Mouse (Mus musculus) midbrain, embryonic 11.5 days (tissue): Measurements from ENCODE around the gene Gtf3c2. TPM values are rescaled to one million over a fixed set of nuclear protein-coding genes. Genes with fewer than 3 reads are reported as not detected.

Source experiments
- ATAC-seq: fragments of 200-750 bp; cut with Nextera tagmentation; 2 replicates; pipeline ENCODE4 v1.8.0; 2017; ENCODE audit warnings: moderate TSS enrichment, moderate library complexity; ENCODE audit not compliant: low FRiP score
- DNase-seq: peaks from one replicate; pipeline ENCODE4 v3.0.0; 2015; ENCODE audit warnings: low spot score; ENCODE audit errors: missing footprints
- H3K27ac ChIP-seq: fragments of 300-500 bp; sonication (generic); 2 replicates; pipeline ENCODE4 v1.5.1; 2014; ENCODE audit warnings: low read depth, low read length
- H3K27me3 ChIP-seq: fragments of 300-500 bp; sonication (generic); 2 replicates; pipeline ENCODE4 v1.6.1; 2014; ENCODE audit warnings: mild to moderate bottlenecking, low read length, moderate library complexity, mixed read lengths; ENCODE audit not compliant: control insufficient read depth, insufficient read depth
- H3K36me3 ChIP-seq: fragments of 300-500 bp; sonication (generic); 2 replicates; pipeline ENCODE4 v1.6.1; 2014; ENCODE audit warnings: mild to moderate bottlenecking, low read length, moderate library complexity, mixed read lengths; ENCODE audit not compliant: control insufficient read depth, insufficient read depth
- H3K4me1 ChIP-seq: fragments of 300-500 bp; sonication (generic); 2 replicates; pipeline ENCODE4 v1.6.1; 2014; ENCODE audit warnings: low read length; ENCODE audit not compliant: control insufficient read depth, insufficient read depth
- H3K4me2 ChIP-seq: fragments of 300-500 bp; sonication (generic); 2 replicates; pipeline ENCODE4 v1.6.1; 2014; ENCODE audit warnings: mild to moderate bottlenecking, moderate library complexity
- H3K4me3 ChIP-seq: fragments of 300-500 bp; sonication (generic); 2 replicates; pipeline ENCODE4 v1.5.1; 2014; ENCODE audit warnings: low read depth, low read length
- H3K9ac ChIP-seq: fragments of 300-500 bp; sonication (generic); 2 replicates; pipeline ENCODE4 v1.6.1; 2014; ENCODE audit warnings: low read length
- H3K9me3 ChIP-seq: fragments of 300-500 bp; sonication (generic); 2 replicates; pipeline ENCODE4 v1.6.1; 2016; ENCODE audit warnings: low read length; ENCODE audit not compliant: control insufficient read depth
- WGBS: fragments of 180-500 bp; shearing (Covaris S2); extraction: QIAGEN DNeasy Blood & Tissue Kit; methylation state at CpG from one replicate; pipeline ENCODE4 v1.1.7; 2014; 5-methylcytosine and 5-hydroxymethylcytosine counted together
- polyA plus RNA-seq: library from polyadenylated mRNA; unstranded; fragments of >200 nt; fragmentation: Nextera tagmentation; extraction: Ambion mirVana; gene quantifications from 2 replicates; pipeline ENCODE4 v1.2.1, GENCODE M21; 2014

The Gtf3c2 gene
- polyA plus RNA-seq, 1 experiment from 2014 or later: 72.5 TPM

GRCm38 (mm10) chr5:31168630-31169029 lies 11.3 kb downstream of the Gtf3c2 start:
- Histone ChIP-seq H3K4me1 (no peaks in the 10 kb centered on the region), H3K27me3 (no peaks in the 10 kb centered on the region), H3K36me3 (peaks cover 57% of the 10 kb centered on the region), H3K27ac (no peak overlapping the region), H3K4me2 (no peak overlapping the region), H3K4me3 (no peak overlapping the region), H3K9me3 (no peaks in the 10 kb centered on the region), H3K9ac (no peak overlapping the region)
- no peak for DNase-seq
- no peak for ATAC-seq
- 95% methylated on average over 4 of the region's 4 CpGs for WGBS

GRCm38 (mm10) chr5:31164878-31165277 lies 15.1 kb downstream of the Gtf3c2 start:
- Histone ChIP-seq H3K36me3 (peaks cover 43% of the 10 kb centered on the region), H3K4me1 (no peaks in the 10 kb centered on the region), H3K27me3 (no peaks in the 10 kb centered on the region), H3K4me3 (no peak overlapping the region), H3K27ac (no peak overlapping the region), H3K9ac (no peak overlapping the region), H3K4me2 (no peak overlapping the region), H3K9me3 (no peaks in the 10 kb centered on the region)
- ATAC-seq: no peak
- 92% methylated on average over 1 of the region's 1 CpGs for WGBS
- DNase-seq: no peak

GRCm38 (mm10) chr5:31162462-31162861 lies 17.5 kb downstream of the Gtf3c2 start:
- Histone ChIP-seq H3K27me3 (no peaks in the 10 kb centered on the region), H3K27ac (no peak overlapping the region), H3K4me2 (no peak overlapping the region), H3K9me3 (no peaks in the 10 kb centered on the region), H3K4me3 (no peak overlapping the region), H3K4me1 (no peaks in the 10 kb centered on the region), H3K36me3 (peaks cover 36% of the 10 kb centered on the region), H3K9ac (no peak overlapping the region)
- ATAC-seq (no peak), DNase-seq (no peak)

GRCm38 (mm10) chr5:31154152-31154553 lies 25.8 kb downstream of the Gtf3c2 start, which contains the start of gene Mpv17:
TSS of gene Mpv17 (minus strand) at chr5:31154251.
- Histone ChIP-seq H3K27me3 (no peaks in the 10 kb centered on the region), H3K4me3 (peak within 1 kb of the TSS; percentile 58), H3K4me1 (peaks cover 4% of the 10 kb centered on the region), H3K27ac (no peak within 1 kb of the TSS), H3K9ac (peak within 1 kb of the TSS; percentile 69), H3K4me2 (peak within 1 kb of the TSS; percentile 86), H3K9me3 (no peaks in the 10 kb centered on the region), H3K36me3 (peaks cover 19% of the 10 kb centered on the region)
- WGBS: under 1% methylated on average over 19 of the region's 19 CpGs
- peak; percentile 95 for DNase-seq
- ATAC-seq: peak; percentile 95

GRCm38 (mm10) chr5:31153516-31154151 lies 26.3 kb downstream of the Gtf3c2 start:
- H3K9ac ChIP-seq: peak overlapping the region; percentile 69
- H3K27ac ChIP-seq: no peak overlapping the region
- H3K9me3 ChIP-seq: no peaks in the 10 kb centered on the region
- H3K4me1 ChIP-seq: peaks cover 4% of the 10 kb centered on the region
- H3K27me3 ChIP-seq: no peaks in the 10 kb centered on the region
- H3K4me2 ChIP-seq: peak overlapping the region; percentile 86
- H3K4me3 ChIP-seq: peak overlapping the region; percentile 58
- peaks cover 16% of the 10 kb centered on the region for H3K36me3 ChIP-seq
- ATAC-seq (0 out of 2 replicates have a peak, but pooled peaks have one; percentile 1), DNase-seq (peak; percentile 95)
- 43% methylated on average over 6 of the region's 6 CpGs for WGBS

- Histone ChIP-seq H3K4me2 (no peak overlapping the region), H3K36me3 (no peaks in the 10 kb centered on the region), H3K9me3 (no peaks in the 10 kb centered on the region), H3K4me1 (peaks cover 4% of the 10 kb centered on the region), H3K27ac (no peak overlapping the region), H3K4me3 (no peak overlapping the region), H3K9ac (no peak overlapping the region), H3K27me3 (no peaks in the 10 kb centered on the region)
- no peak for DNase-seq
- WGBS: 92% methylated on average over 3 of the region's 3 CpGs
- ATAC-seq: no peak
Measured at GRCm38 (mm10) chr5:31151746-31152145, 28.2 kb downstream of the Gtf3c2 start.

GRCm38 (mm10) chr5:31149781-31150180 lies 30.2 kb downstream of the Gtf3c2 start:
- H3K27ac ChIP-seq: no peak overlapping the region
- no peaks in the 10 kb centered on the region for H3K27me3 ChIP-seq
- H3K36me3 ChIP-seq: no peaks in the 10 kb centered on the region
- ATAC-seq (no peak), DNase-seq (no peak)
- no peak overlapping the region for H3K9ac ChIP-seq
- WGBS: 90% methylated on average over 4 of the region's 4 CpGs
- no peak overlapping the region for H3K4me3 ChIP-seq
- H3K4me2 ChIP-seq: no peak overlapping the region
- peaks cover 4% of the 10 kb centered on the region for H3K4me1 ChIP-seq
- H3K9me3 ChIP-seq: no peaks in the 10 kb centered on the region

GRCm38 (mm10) chr5:31138968-31139425 lies 40.9 kb downstream of the Gtf3c2 start:
- H3K9me3 ChIP-seq: no peaks in the 10 kb centered on the region
- H3K4me3 ChIP-seq: no peak overlapping the region
- WGBS: 16% methylated on average over 9 of the region's 9 CpGs
- no peak for ATAC-seq
- H3K4me1 ChIP-seq: peaks cover 10% of the 10 kb centered on the region
- no peak overlapping the region for H3K4me2 ChIP-seq
- peaks cover 51% of the 10 kb centered on the region for H3K27me3 ChIP-seq
- no peak overlapping the region for H3K9ac ChIP-seq
- DNase-seq: no peak
- no peak overlapping the region for H3K27ac ChIP-seq
- no peaks in the 10 kb centered on the region for H3K36me3 ChIP-seq

- H3K9me3 ChIP-seq: no peaks in the 10 kb centered on the region
- peaks cover 10% of the 10 kb centered on the region for H3K4me1 ChIP-seq
- no peak for ATAC-seq
- H3K36me3 ChIP-seq: no peaks in the 10 kb centered on the region
- H3K4me2 ChIP-seq: peak within 1 kb of the TSS; percentile 38
- no peak within 1 kb of the TSS for H3K9ac ChIP-seq
- H3K27ac ChIP-seq: no peak within 1 kb of the TSS
- peaks cover 51% of the 10 kb centered on the region for H3K27me3 ChIP-seq
- peak within 1 kb of the TSS; percentile 20 for H3K4me3 ChIP-seq
- peak; percentile 88 for DNase-seq
- 2% methylated on average over 52 of the region's 52 CpGs for WGBS
Measured at GRCm38 (mm10) chr5:31138241-31138967, 41.5 kb downstream of the Gtf3c2 start, which contains the start of gene Ucn. TSS of gene Ucn (minus strand) at chr5:31138829.
